Mouse (Mus musculus) testis, postnatal 10 days (tissue): ENCODE measurements around the gene Sipa1l1.

Experiments used
- DNase-seq: peaks from one replicate; pipeline ENCODE4 v3.0.0; 2021; ENCODE audit warnings: low spot score

Gene Sipa1l1

GRCm38 (mm10) chr12:82425853-82426252, 256.7 kb downstream of the Sipa1l1 start:
- no peak for DNase-seq

- DNase-seq = no peak
Measured at GRCm38 (mm10) chr12:82427416-82427815, 258.3 kb downstream of the Sipa1l1 start.

- DNase-seq = no peak
Measured at GRCm38 (mm10) chr12:82428466-82428865, 259.3 kb downstream of the Sipa1l1 start.

- no peak for DNase-seq
Measured at GRCm38 (mm10) chr12:82433311-82433710, 264.2 kb downstream of the Sipa1l1 start.

GRCm38 (mm10) chr12:82434591-82434990, 265.5 kb downstream of the Sipa1l1 start:
- no peak for DNase-seq

GRCm38 (mm10) chr12:82441479-82441878, 272.4 kb downstream of the Sipa1l1 start:
- DNase-seq = no peak

GRCm38 (mm10) chr12:82446609-82447024, 277.5 kb downstream of the Sipa1l1 start:
- no peak for DNase-seq

- no peak for DNase-seq
Measured at GRCm38 (mm10) chr12:82448129-82448815, 279.2 kb downstream of the Sipa1l1 start.

- no peak for DNase-seq
Measured at GRCm38 (mm10) chr12:82452428-82452827, 283.3 kb downstream of the Sipa1l1 start.

- no peak for DNase-seq
Measured at GRCm38 (mm10) chr12:82454415-82454814, 285.3 kb downstream of the Sipa1l1 start.

GRCm38 (mm10) chr12:82455700-82456413, 286.7 kb downstream of the Sipa1l1 start:
- DNase-seq = no peak

- DNase-seq = no peak
Measured at GRCm38 (mm10) chr12:82456414-82456805, 287.3 kb downstream of the Sipa1l1 start.

GRCm38 (mm10) chr12:82457609-82458008, 288.5 kb downstream of the Sipa1l1 start:
- DNase-seq = no peak

- no peak for DNase-seq
Measured at GRCm38 (mm10) chr12:82458017-82458416, 288.9 kb downstream of the Sipa1l1 start.

- DNase-seq = no peak
Measured at GRCm38 (mm10) chr12:82467234-82467633, 298.1 kb downstream of the Sipa1l1 start.

- peak; percentile 68 for DNase-seq
Measured at GRCm38 (mm10) chr12:82467641-82468040, 298.5 kb downstream of the Sipa1l1 start.

GRCm38 (mm10) chr12:82468416-82468815, 299.3 kb downstream of the Sipa1l1 start:
- DNase-seq = peak; percentile 80

- DNase-seq = peak; percentile 91
Measured at GRCm38 (mm10) chr12:82469706-82470361, 300.7 kb downstream of the Sipa1l1 start.

GRCm38 (mm10) chr12:82470362-82470936, 301.3 kb downstream of the Sipa1l1 start:
- DNase-seq = peak; percentile 78

GRCm38 (mm10) chr12:82472796-82473195, 303.7 kb downstream of the Sipa1l1 start:
- no peak for DNase-seq

GRCm38 (mm10) chr12:82473238-82473637, 304.1 kb downstream of the Sipa1l1 start:
- no peak for DNase-seq

GRCm38 (mm10) chr12:82474409-82474808, 305.3 kb downstream of the Sipa1l1 start:
- no peak for DNase-seq

- DNase-seq = no peak
Measured at GRCm38 (mm10) chr12:82476028-82476427, 306.9 kb downstream of the Sipa1l1 start.
